Mouse (Mus musculus): ENCODE measurements around the gene Wdr24.

GRCm38 (mm10) chr17:25781339-25781738, 42.1 kb upstream of the Wdr24 start:
- TF ChIP-seq MYOD1 (IDR thresholded peaks at IDR 0.05; ENCODE audit: control insufficient read depth in 1 of 3, insufficient read length in 2 of 3, low read depth in 2 of 3) (no peak), POLR2A (IDR thresholded peaks at IDR 0.05; ENCODE audit: insufficient read length, low read depth) (no peak), USF1 (IDR thresholded peaks at IDR 0.05; ENCODE audit: low read depth) (no peak)
